Mouse (Mus musculus): ENCODE measurements at regions not wholly inside any gene's neighbourhood (a gene's known extent, or its start where the extent isn't known, plus 50 kb on each side); places are given as distances from the start of the nearest gene placed in this dataset.
"Not testable (repeated sequence)": the region's sequence is repeated elsewhere in the genome, so short reads cannot be mapped to it uniquely, and the experiment has no call there.

- no peak for DNase-seq
These were observed 164.3 kb upstream of the Speer4f2 start for GRCm38 (mm10) chr5:17208554-17209283.

- DNase-seq = peak; percentile 5
These were observed 162.2 kb upstream of the Speer4f2 start for GRCm38 (mm10) chr5:17210723-17211245.

- DNase-seq = not testable (repeated sequence)
These were observed 149.4 kb upstream of the Speer4f2 start for GRCm38 (mm10) chr5:17223542-17223941.

GRCm38 (mm10) chr5:17247732-17248606, 125.0 kb upstream of the Speer4f2 start:
- DNase-seq = no peak

- DNase-seq = no peak
These were observed 112.2 kb upstream of the Speer4f2 start for GRCm38 (mm10) chr5:17260541-17261325.

GRCm38 (mm10) chr5:17262126-17262525, 110.9 kb upstream of the Speer4f2 start:
- no peak for DNase-seq

GRCm38 (mm10) chr5:17271153-17271552, 101.8 kb upstream of the Speer4f2 start:
- DNase-seq = no peak

- DNase-seq = no peak
These were observed 101.1 kb upstream of the Speer4f2 start for GRCm38 (mm10) chr5:17271722-17272479.

- DNase-seq = no peak
These were observed 97.6 kb upstream of the Speer4f2 start for GRCm38 (mm10) chr5:17275346-17275745.

- no peak for DNase-seq
These were observed 96.0 kb upstream of the Speer4f2 start for GRCm38 (mm10) chr5:17276782-17277578.

GRCm38 (mm10) chr5:17280203-17280602, 92.8 kb upstream of the Speer4f2 start:
- no peak for DNase-seq

- DNase-seq = no peak
These were observed 92.0 kb upstream of the Speer4f2 start for GRCm38 (mm10) chr5:17280951-17281350.

GRCm38 (mm10) chr5:17289028-17289427, 84.0 kb upstream of the Speer4f2 start:
- DNase-seq = no peak

GRCm38 (mm10) chr5:17292559-17292958, 80.4 kb upstream of the Speer4f2 start:
- no peak for DNase-seq

- DNase-seq = no peak
These were observed 76.4 kb upstream of the Speer4f2 start for GRCm38 (mm10) chr5:17296571-17297035.

GRCm38 (mm10) chr5:17299846-17300245, 73.1 kb upstream of the Speer4f2 start:
- DNase-seq = no peak

GRCm38 (mm10) chr5:17321501-17321900, 51.5 kb upstream of the Speer4f2 start:
- DNase-seq = no peak

Measured in heart, postnatal 4 days (tissue).